Mouse (Mus musculus) gastrocnemius, adult 2 months (tissue): Measurements from ENCODE around the gene Rex1bd. TPM values are rescaled to one million over a fixed set of nuclear protein-coding genes. Genes with fewer than 3 reads are reported as not detected.

Experiments
- DNase-seq: peaks from one replicate; pipeline ENCODE4 v3.0.0; 2022
- H3K27ac ChIP-seq: fragments of 200-600 bp; 2 replicates; pipeline ENCODE4 v1.8.1; 2022; ENCODE audit warnings: mild to moderate bottlenecking
- H3K4me3 ChIP-seq: fragments of 200-600 bp; 2 replicates; pipeline ENCODE4 v1.8.1; 2022; ENCODE audit warnings: mild to moderate bottlenecking, moderate library complexity
- CTCF ChIP-seq: fragments of 200-600 bp; IDR thresholded peaks from 2 replicates; pipeline ENCODE4 v1.8.1; 2022; ENCODE audit warnings: antibody characterized with exemption, mild to moderate bottlenecking, moderate library complexity
- intact Hi-C: fragments of 180-260 bp; cut with DNase I; formaldehyde crosslinking; loops from one replicate; pipeline ENCODE4 v1.15.1; 2025
- long read RNA-seq, 2 experiments: library from polyadenylated mRNA; stranded (forward); transcript quantifications; one replicate each; pipeline ENCODE4 v2.0.0; 2021
- total RNA-seq, 2 experiments: library from RNA; stranded (reverse); gene quantifications; 2 replicates each; pipeline ENCODE4 v1.2.3; 2021

The Rex1bd gene
- 100 to 1,000 TPM; 146 to 148 TPM for total RNA-seq
- long read RNA-seq, experiment 1, transcript Rex1bd-207 (3 exons, 542 nt), result major isoform, 52 of 100 reads
- long read RNA-seq, experiment 1, transcript Rex1bd-201 (5 exons, 671 nt), result minor isoform, 47 of 100 reads
- long read RNA-seq, experiment 1, partial matches to known transcripts, result 1 of 100 reads
- long read RNA-seq, experiment 1, other reads (novel, unspliced or antisense), result 0 of 100 reads
- long read RNA-seq, experiment 2, transcript Rex1bd-207 (3 exons, 542 nt), result minor isoform, 66 of 144 reads
- long read RNA-seq, experiment 2, transcript Rex1bd-201 (5 exons, 671 nt), result major isoform, 68 of 144 reads
- long read RNA-seq, experiment 2, partial matches to known transcripts, result 5 of 144 reads
- long read RNA-seq, experiment 2, other reads (novel, unspliced or antisense), result 2 of 144 reads

GRCm38 (mm10) chr8:70506328-70507026 lies at the start of gene Rex1bd:
Gene Rex1bd, minus strand, starts transcription at chr8:70506752.
- peak; percentile 95 for DNase-seq
- peak within 1 kb of the TSS; percentile 89 for H3K4me3 ChIP-seq
- intact Hi-C loops, result loop anchor here (5.0 kb wide), 1 partner anchor 164 kb away; no protein-coding TSS in a partner anchor
- peak; percentile 90 for TF ChIP-seq CTCF
- peak within 1 kb of the TSS; percentile 99 for H3K27ac ChIP-seq

GRCm38 (mm10) chr8:70555079-70555747 lies 48.7 kb upstream of the Rex1bd start:
- Histone ChIP-seq H3K4me3 (no peak overlapping the region), H3K27ac (peak overlapping the region; percentile 94)
- TF ChIP-seq CTCF, result no peak
- no peak for DNase-seq
- intact Hi-C loops, result no loop called here

- TF ChIP-seq CTCF, result no peak
- peak; percentile 84 for DNase-seq
- intact Hi-C loops, result loop anchor here (5.0 kb wide), 1 partner anchor 34 kb away; no protein-coding TSS in a partner anchor
- Histone ChIP-seq H3K4me3 (no peak overlapping the region; the same call in 1 of the 2 replicates), H3K27ac (peak overlapping the region; percentile 94)
Measured at GRCm38 (mm10) chr8:70553740-70554139, 47.2 kb upstream of the Rex1bd start.

GRCm38 (mm10) chr8:70552836-70553235 lies 46.3 kb upstream of the Rex1bd start:
- no peak for DNase-seq
- H3K27ac ChIP-seq, result peak overlapping the region; percentile 94

GRCm38 (mm10) chr8:70551558-70552161 lies 45.1 kb upstream of the Rex1bd start:
- no peak for TF ChIP-seq CTCF

More at GRCm38 (mm10) chr8:70552836-70553235, 46.3 kb upstream of the Rex1bd start:
- no peak for TF ChIP-seq CTCF
- no peak overlapping the region for H3K4me3 ChIP-seq
- intact Hi-C loops, result loop anchor here (5.0 kb wide), 1 partner anchor 34 kb away; no protein-coding TSS in a partner anchor

GRCm38 (mm10) chr8:70549412-70550184 lies 43.0 kb upstream of the Rex1bd start:
- no peak for DNase-seq
- Histone ChIP-seq H3K4me3 (no peak overlapping the region), H3K27ac (peak overlapping the region; percentile 94)
- intact Hi-C loops, result loop anchor here (5.0 kb wide), 1 partner anchor 38 kb away; no protein-coding TSS in a partner anchor
- 0 out of 2 replicates have a peak, but pooled peaks have one; percentile 9 for TF ChIP-seq CTCF

More at GRCm38 (mm10) chr8:70551558-70552161, 45.1 kb upstream of the Rex1bd start:
- intact Hi-C loops, result loop anchor here (5.0 kb wide), 1 partner anchor 36 kb away; no protein-coding TSS in a partner anchor
- DNase-seq, result peak; percentile 66
- Histone ChIP-seq H3K27ac (peak overlapping the region; percentile 94), H3K4me3 (peak overlapping the region; percentile 45)

- Histone ChIP-seq H3K27ac (peak overlapping the region; percentile 94), H3K4me3 (no peak overlapping the region)
- intact Hi-C loops, result no loop called here
- no peak for TF ChIP-seq CTCF
- no peak for DNase-seq
Measured at GRCm38 (mm10) chr8:70547762-70548161, 41.2 kb upstream of the Rex1bd start.

GRCm38 (mm10) chr8:70546412-70546811 lies 39.9 kb upstream of the Rex1bd start:
- TF ChIP-seq CTCF, result no peak

GRCm38 (mm10) chr8:70544200-70544687 lies 37.7 kb upstream of the Rex1bd start:
- Histone ChIP-seq H3K27ac (peak overlapping the region; percentile 99), H3K4me3 (peak overlapping the region; percentile 23)
- TF ChIP-seq CTCF, result peak; percentile 61
- peak; percentile 59 for DNase-seq
- intact Hi-C loops, result no loop called here

More at GRCm38 (mm10) chr8:70546412-70546811, 39.9 kb upstream of the Rex1bd start:
- DNase-seq, result no peak
- no peak overlapping the region for H3K4me3 ChIP-seq
- H3K27ac ChIP-seq, result peak overlapping the region; percentile 99
- intact Hi-C loops, result no loop called here

GRCm38 (mm10) chr8:70541081-70541480 lies 34.5 kb upstream of the Rex1bd start:
- no peak for DNase-seq
- 0 out of 2 replicates have a peak, but pooled peaks have one; percentile 12 for TF ChIP-seq CTCF
- Histone ChIP-seq H3K4me3 (peak overlapping the region; percentile 93), H3K27ac (peak overlapping the region; percentile 99)
- intact Hi-C loops, result no loop called here
